Mouse (Mus musculus) lung, postnatal 0 days (tissue): ENCODE results near the gene Socs1.

ENCODE experiments used
- CTCF ChIP-seq: IDR thresholded peaks from 2 replicates; pipeline ENCODE4 v1.5.1; 2016; ENCODE audit warnings: antibody characterized with exemption, mild to moderate bottlenecking
- EP300 ChIP-seq: IDR thresholded peaks from 2 replicates; pipeline ENCODE4 v1.6.1; 2016; ENCODE audit warnings: antibody characterized with exemption, mild to moderate bottlenecking, control low read depth

DNA sequence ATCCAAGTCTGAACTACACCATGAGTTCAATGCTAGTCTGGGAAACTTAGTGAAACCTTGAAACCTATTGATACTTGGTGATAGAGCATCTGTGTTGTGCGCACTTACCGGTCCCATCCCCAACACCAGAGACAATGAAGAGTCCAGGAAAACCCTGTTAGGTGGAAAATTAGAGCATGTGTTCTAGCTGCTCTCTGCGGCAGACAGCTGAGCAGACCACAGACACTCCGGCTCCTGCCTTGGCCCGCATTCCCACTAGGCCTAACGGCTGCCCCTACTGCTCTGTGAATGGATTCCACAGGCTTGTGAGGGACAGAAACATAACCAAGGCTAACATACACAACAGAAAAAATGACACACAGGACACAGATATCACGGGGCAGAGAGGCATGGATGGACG, 11.8 kb downstream of the Socs1 start:
- TF ChIP-seq CTCF (no peak), EP300 (no peak)
